In genomic region chr8:125197341-125198002, GRCm38 (mm10) we compare ENCODE assay signal across 14 mouse cellular contexts.
DNase-seq lines count a peak whose midpoint lies in the region; ATAC-seq and TF ChIP-seq lines count a peak whose summit lies in the region.
"Had no signal": no experiment of that assay in that cellular context is flagged by ENCODE, and none has a peak within 500 bp of the region (broad histone marks: within the 10 kb centered on the region; RNA-seq: fewer than 3 reads in every experiment).

No protein-coding gene starts in this region.

- 80% methylated on average over 7 of the region's 7 CpGs for WGBS in stomach, postnatal 0 days

- DNase-seq in heart, adult 11 months, result peak; percentile 98
- DNase-seq in heart, postnatal 25 days (ENCODE audit: low spot score), result no peak
- no peak for DNase-seq in left cerebral cortex, adult 2 months (ENCODE audit: extremely low spot score in 1 of 2, low spot score in 2 of 2)
- no peak for DNase-seq in left cerebral cortex, adult 9 months (ENCODE audit: low spot score in 2 of 2)
- DNase-seq in heart, adult 9 months (ENCODE audit: low spot score in 2 of 2), result peak; percentile 61 to 81
- peak; percentile 35 for DNase-seq in heart, postnatal 4 days
- DNase-seq in stomach, postnatal 0 days (ENCODE audit: low spot score), result no peak
- DNase-seq: adrenal gland, postnatal 25 days; cerebellum, adult 11 months; liver; lung, postnatal 10 days had no signal

- TF ChIP-seq EP300 in stomach, postnatal 0 days (optimal IDR thresholded peaks at IDR 0.05), result no peak

- no peak overlapping the region for H3K4me3 ChIP-seq in left cerebral cortex, adult 2 months
- H3K4me3 ChIP-seq in stomach, postnatal 0 days (ENCODE audit: low read depth, low read length), result no peak overlapping the region

- H3K4me2 ChIP-seq in stomach, postnatal 0 days (replicated peaks; ENCODE audit: low read depth), result no peak overlapping the region

- H3K9me3 ChIP-seq in stomach, postnatal 0 days (ENCODE audit: control insufficient read depth, low read length), result no peaks in the 10 kb centered on the region

- intact Hi-C loops in heart, postnatal 25 days (cut with DNase I), result loop anchor here (5.0 kb wide), 3 partner anchors 40 to 320 kb away; no protein-coding TSS in a partner anchor
- intact Hi-C loops in left cerebral cortex, adult 2 months (cut with DNase I), result no loop called here

- H3K4me1 ChIP-seq in stomach, postnatal 0 days (replicated peaks; ENCODE audit: control insufficient read depth, insufficient read depth), result no peaks in the 10 kb centered on the region

- TF ChIP-seq CTCF in left cerebral cortex, adult 2 months (IDR thresholded peaks at IDR 0.05), result no peak
- TF ChIP-seq CTCF in stomach, postnatal 0 days (IDR thresholded peaks at IDR 0.05; ENCODE audit: low read depth), result no peak

- ATAC-seq in stomach, postnatal 0 days (ENCODE audit: low FRiP score, low TSS enrichment), result no peak
- ATAC-seq in megakaryocyte progenitor cell, adult 5-6 weeks (replicated peaks; ENCODE audit: poor library complexity), result no peak
- ATAC-seq: forebrain, embryonic 16.5 days had no signal

- H3K27ac ChIP-seq in left cerebral cortex, adult 2 months, result 0 out of 2 replicates have a peak overlapping the region, but pooled peaks have one; percentile 11
- no peak overlapping the region for H3K27ac ChIP-seq in stomach, postnatal 0 days (replicated peaks)

- no peak overlapping the region for H3K9ac ChIP-seq in stomach, postnatal 0 days (ENCODE audit: low read length)

- H3K27me3 ChIP-seq in stomach, postnatal 0 days (ENCODE audit: control insufficient read depth, insufficient read depth, low read length), result no peaks in the 10 kb centered on the region

- no peaks in the 10 kb centered on the region for H3K36me3 ChIP-seq in stomach, postnatal 0 days (ENCODE audit: control insufficient read depth, insufficient read depth, low read length)
- H3K36me3 ChIP-seq: G1E had no signal

Comparison
In these comparisons a context has a peak if more than half of its experiments do, and no peak if none do; other contexts are left out.
1. DNase-seq: peak in heart, adult 11 months (single experiment), heart, adult 9 months (2 of 2) and heart, postnatal 4 days (single experiment); none in heart, postnatal 25 days (single experiment), left cerebral cortex, adult 2 months (0 of 2), left cerebral cortex, adult 9 months (0 of 2) and stomach, postnatal 0 days (single experiment).